Mouse (Mus musculus): ENCODE data around the gene Cpxm2.

- TF ChIP-seq CTCF (IDR thresholded peaks at IDR 0.05) (no peak), EP300 (IDR thresholded peaks at IDR 0.05) (no peak)
Measured at GRCm38 (mm10) chr7:132075825-132076224, 78.7 kb downstream of the Cpxm2 start.

Data from lung, postnatal 0 days (tissue).